Mouse (Mus musculus): ENCODE measurements around the gene Xbp1. TPM values are rescaled to one million over a fixed set of nuclear protein-coding genes. Genes with fewer than 3 reads are reported as not detected.

Gene Xbp1
- 108 TPM for total RNA-seq (2023)

DNA sequence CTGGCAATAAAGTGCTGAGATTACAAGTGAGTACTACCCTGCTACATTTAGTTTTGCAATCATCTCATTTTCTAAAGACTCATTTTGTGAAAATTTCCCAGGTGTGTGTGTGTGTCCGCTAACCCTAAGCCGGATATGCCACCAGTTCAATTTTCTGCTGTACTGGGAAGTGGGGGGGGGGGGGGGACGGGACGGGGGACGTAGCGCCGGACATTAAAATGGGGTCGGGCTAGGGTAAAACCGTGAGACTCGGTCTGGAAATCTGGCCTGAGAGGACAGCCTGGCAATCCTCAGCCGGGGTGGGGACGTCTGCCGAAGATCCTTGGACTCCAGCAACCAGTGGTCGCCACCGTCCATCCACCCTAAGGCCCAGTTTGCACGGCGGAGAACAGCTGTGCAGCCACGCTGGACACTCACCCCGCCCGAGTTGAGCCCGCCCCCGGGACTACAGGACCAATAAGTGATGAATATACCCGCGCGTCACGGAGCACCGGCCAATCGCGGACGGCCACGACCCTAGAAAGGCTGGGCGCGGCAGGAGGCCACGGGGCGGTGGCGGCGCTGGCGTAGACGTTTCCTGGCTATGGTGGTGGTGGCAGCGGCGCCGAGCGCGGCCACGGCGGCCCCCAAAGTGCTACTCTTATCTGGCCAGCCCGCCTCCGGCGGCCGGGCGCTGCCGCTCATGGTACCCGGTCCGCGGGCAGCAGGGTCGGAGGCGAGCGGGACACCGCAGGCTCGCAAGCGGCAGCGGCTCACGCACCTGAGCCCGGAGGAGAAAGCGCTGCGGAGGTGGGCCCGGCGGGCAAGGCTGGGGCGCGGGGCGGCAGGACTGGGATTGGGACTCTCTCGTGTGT, at the start of gene Xbp1:
Gene Xbp1, plus strand, starts transcription at position 248 of the 854 bp plus-strand sequence.

DNA sequence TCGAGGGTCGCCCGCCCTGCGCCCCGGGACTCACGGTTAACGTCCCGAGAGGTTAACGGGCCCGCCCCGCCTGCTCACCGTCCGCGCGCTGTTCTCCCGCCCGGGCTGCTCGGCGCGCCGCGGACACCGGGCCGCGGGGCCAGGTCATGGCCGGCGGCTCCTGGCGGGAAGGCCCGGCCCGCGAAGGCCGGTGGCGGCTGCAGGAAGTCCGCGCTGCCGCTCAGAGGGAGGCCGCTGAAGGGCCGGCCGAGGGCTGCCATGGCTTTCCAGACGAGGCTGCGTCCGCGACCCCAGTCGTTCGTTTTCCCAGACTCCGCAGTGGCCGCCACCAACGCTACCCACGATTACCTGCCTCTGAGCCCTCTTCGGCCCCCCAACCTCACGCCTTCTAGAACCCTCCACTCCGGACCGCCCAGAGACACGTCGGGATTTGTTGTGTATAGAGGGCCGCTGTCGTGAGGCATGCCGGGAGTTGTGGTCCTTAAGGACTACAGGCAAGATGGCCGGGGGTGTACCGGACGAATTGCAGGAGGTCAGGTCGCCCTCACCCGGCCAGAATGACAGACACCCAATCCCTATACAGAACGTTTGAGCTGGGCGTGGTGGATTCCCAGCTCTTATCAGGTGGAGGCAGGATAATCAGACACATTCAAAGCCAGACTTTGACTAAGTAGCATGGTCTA, 21.5 kb downstream of the Xbp1 start, which contains the start of gene Ccdc117:
Gene Ccdc117, minus strand, starts transcription at position 389 of the 683 bp plus-strand sequence.

DNA sequence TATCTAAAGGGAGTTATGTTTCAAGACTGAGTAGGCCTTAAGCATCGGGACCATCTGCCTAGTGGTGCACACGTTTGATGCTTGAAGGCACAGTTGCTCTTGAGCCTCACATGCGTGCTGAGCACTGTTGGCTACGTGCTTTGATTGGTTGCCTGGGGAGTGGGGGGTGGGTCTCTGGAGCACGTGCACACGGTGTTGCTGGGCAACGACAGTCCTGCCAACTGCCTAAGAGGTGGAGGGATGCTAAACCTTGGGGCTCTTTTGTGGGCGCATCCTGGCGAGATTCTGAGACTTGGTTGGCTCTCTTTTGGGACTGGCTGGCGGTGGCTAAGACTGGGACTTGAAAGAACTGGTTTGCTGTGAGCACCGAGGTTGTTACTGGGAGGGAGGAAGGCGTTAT, 49.0 kb downstream of the Xbp1 start, which contains the start of gene Ankrd36:
Gene Ankrd36, plus strand, starts transcription at position 211 of the 400 bp plus-strand sequence.

Other genes starting within 250 kb of the Xbp1 start
- 69.9 TPM for gene Znrf3, start 75.8 kb upstream of the Xbp1 start, total RNA-seq (2023)
- gene Ccdc117, start 21.5 kb downstream of the Xbp1 start, total RNA-seq (2023) = 51.4 TPM
- not detected for gene Ankrd36, start 49.0 kb downstream of the Xbp1 start, total RNA-seq (2023)
- gene Mrps24, start 195.0 kb downstream of the Xbp1 start, total RNA-seq (2023) = 56.9 TPM
- 29.8 TPM for gene Urgcp, start 241.7 kb downstream of the Xbp1 start, total RNA-seq (2023)

All from CD8-positive naive resting alpha-beta T cell, adult 57 days (primary cell).